Mouse (Mus musculus) hindbrain, embryonic 13.5 days (tissue): Measurements from ENCODE around the gene Tuba1b. TPM values are rescaled to one million over a fixed set of nuclear protein-coding genes. Genes with fewer than 3 reads are reported as not detected.

Experiments
- ATAC-seq: fragments of 200-750 bp; cut with Nextera tagmentation; 2 replicates; pipeline ENCODE4 v1.8.0; 2017; ENCODE audit warnings: moderate TSS enrichment; ENCODE audit not compliant: low FRiP score
- H3K27ac ChIP-seq: fragments of 300-500 bp; sonication (generic); 2 replicates; pipeline ENCODE4 v1.5.1; 2015; ENCODE audit warnings: inconsistent platforms, mild to moderate bottlenecking, moderate library complexity
- H3K27me3 ChIP-seq: fragments of 300-500 bp; sonication (generic); 2 replicates; pipeline ENCODE4 v1.6.1; 2015; ENCODE audit warnings: mild to moderate bottlenecking, inconsistent platforms
- H3K36me3 ChIP-seq: fragments of 300-500 bp; sonication (generic); 2 replicates; pipeline ENCODE4 v1.6.1; 2015; ENCODE audit warnings: mild to moderate bottlenecking, inconsistent platforms
- H3K4me1 ChIP-seq: fragments of 300-500 bp; sonication (generic); replicated peaks from 2 replicates; pipeline ENCODE4 v1.6.1; 2015; ENCODE audit warnings: inconsistent platforms
- H3K4me2 ChIP-seq: fragments of 300-500 bp; sonication (generic); 2 replicates; pipeline ENCODE4 v1.6.1; 2015; ENCODE audit warnings: inconsistent platforms, mild to moderate bottlenecking, moderate library complexity
- H3K4me3 ChIP-seq: fragments of 300-500 bp; sonication (generic); 2 replicates; pipeline ENCODE4 v1.5.1; 2015; ENCODE audit warnings: mild to moderate bottlenecking, inconsistent platforms
- H3K9ac ChIP-seq: fragments of 300-500 bp; sonication (generic); 2 replicates; pipeline ENCODE4 v1.6.1; 2015; ENCODE audit warnings: mild to moderate bottlenecking, inconsistent platforms
- H3K9me3 ChIP-seq: fragments of 300-500 bp; sonication (generic); 2 replicates; pipeline ENCODE4 v1.6.1; 2016; ENCODE audit warnings: inconsistent platforms
- WGBS: fragments of 180-500 bp; shearing (Covaris S2); methylation state at CpG from one replicate; pipeline ENCODE4 v1.1.7; 2015; 5-methylcytosine and 5-hydroxymethylcytosine counted together
- polyA plus RNA-seq: library from polyadenylated mRNA; unstranded; fragments of >200 nt; fragmentation: Nextera tagmentation; extraction: Ambion mirVana; gene quantifications from 2 replicates; pipeline ENCODE4 v1.2.1, GENCODE M21; 2015

Tuba1b gene
- polyA plus RNA-seq, 1 experiment from 2014 or later = 1,016 TPM

DNA sequence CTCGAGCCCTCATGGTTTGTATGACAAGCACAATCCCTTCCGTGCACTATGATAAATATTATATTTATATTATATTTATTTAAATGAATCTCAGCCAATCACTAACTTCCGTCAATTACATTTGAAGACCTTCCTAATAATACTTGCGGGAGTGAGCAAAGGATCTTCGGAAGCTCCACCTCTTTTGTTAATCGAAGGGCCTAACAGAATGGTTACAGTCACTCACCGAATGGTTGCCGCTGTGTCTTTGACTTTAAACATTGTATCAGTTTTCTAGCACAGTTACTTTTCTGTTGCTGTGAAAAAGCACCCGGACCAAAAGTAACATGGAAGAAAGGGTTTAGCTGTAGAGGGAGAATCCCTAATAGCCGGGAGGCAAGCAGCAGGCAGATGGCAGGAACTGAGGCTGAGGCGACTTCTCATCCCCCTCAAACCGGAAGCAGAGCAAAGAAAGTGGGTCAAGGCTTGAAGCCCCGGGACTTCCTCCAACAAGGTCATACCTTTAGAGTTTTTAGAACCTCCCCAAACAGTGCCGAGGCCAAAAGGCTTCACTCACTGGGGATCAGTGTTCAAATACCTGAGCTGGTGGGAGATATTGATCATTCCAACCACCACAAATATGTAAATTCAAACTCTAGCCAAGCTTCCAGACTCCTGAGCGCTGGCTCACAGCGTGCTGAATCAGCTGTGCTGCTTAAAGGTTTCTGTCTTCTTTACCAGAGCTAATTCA lies 35.2 kb upstream of the Tuba1b start:
- no peaks in the 10 kb centered on the region for H3K36me3 ChIP-seq
- no peak for ATAC-seq
- 5% methylated on average over 16 of the region's 16 CpGs for WGBS
- no peaks in the 10 kb centered on the region for H3K9me3 ChIP-seq
- H3K4me3 ChIP-seq = peak overlapping the region; percentile 19
- peak overlapping the region; percentile 61 for H3K9ac ChIP-seq
- no peaks in the 10 kb centered on the region for H3K27me3 ChIP-seq
- peak overlapping the region; percentile 95 for H3K27ac ChIP-seq
- H3K4me2 ChIP-seq = peak overlapping the region; percentile 56
- peaks cover 68% of the 10 kb centered on the region for H3K4me1 ChIP-seq

DNA sequence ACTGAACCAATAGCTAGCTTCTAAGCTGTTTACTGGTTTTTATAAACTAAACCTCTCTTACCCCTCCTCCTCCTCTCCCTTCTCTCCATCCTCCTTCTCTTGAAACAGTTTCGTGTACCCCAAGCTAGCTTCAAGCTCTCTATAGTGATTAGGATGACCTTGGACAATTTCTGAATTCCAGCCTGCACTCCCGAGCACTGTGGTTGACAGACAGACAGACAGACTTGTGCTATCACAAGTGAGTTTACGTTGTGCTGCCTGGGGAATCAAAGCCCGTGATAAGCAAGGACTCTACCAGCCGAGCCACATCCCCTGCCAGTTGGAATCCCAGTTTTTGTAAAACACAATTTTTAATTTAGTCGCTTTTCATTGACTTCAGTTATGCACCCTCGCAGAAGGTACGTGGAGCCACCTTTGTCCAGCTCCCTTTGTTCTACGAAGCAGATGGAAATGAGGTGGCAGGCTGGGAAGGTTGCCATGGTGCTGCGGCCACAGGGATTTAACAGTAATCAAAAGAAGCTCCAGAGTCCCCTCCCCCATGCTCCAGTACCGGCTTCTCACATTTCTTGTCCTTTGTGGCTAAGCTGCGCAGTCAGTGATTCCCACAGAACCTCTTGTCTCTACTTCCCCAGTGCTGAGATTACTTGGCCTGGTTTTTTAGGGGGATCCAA lies 34.5 kb upstream of the Tuba1b start:
- ATAC-seq = peak; percentile 80
- Histone ChIP-seq H3K4me2 (peak overlapping the region; percentile 56), H3K4me1 (peaks cover 68% of the 10 kb centered on the region), H3K9ac (peak overlapping the region; percentile 61), H3K27me3 (no peaks in the 10 kb centered on the region), H3K9me3 (peaks cover 3% of the 10 kb centered on the region; the same call in 1 of the 2 replicates), H3K27ac (peak overlapping the region; percentile 95), H3K36me3 (no peaks in the 10 kb centered on the region), H3K4me3 (0 out of 2 replicates have a peak overlapping the region, but pooled peaks have one; percentile 12)
- WGBS = 2% methylated on average over 12 of the region's 12 CpGs

DNA sequence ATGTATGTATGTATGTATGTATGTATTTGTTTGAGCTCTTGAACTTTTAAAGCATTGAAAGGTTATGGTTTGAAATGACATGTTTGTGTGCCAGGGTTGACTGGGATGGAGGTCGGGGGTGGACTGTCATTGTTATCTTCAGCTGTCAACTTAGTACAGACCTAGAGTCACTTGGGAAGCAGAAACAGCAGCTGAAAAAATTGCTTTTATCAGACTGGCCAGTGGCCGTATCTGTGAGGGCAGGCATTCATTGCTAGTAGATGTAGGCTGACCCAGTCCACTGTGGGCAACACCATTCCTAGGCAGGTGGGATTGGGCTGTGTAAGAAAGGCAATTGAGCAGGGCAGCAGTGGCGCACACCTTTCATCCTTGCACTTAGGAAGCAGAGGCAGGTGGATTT lies 25.2 kb upstream of the Tuba1b start:
- peaks cover 5% of the 10 kb centered on the region for H3K4me1 ChIP-seq
- no peaks in the 10 kb centered on the region for H3K27me3 ChIP-seq
- H3K36me3 ChIP-seq = no peaks in the 10 kb centered on the region
- H3K9ac ChIP-seq = no peak overlapping the region
- peaks cover 5% of the 10 kb centered on the region; the same call in 1 of the 2 replicates for H3K9me3 ChIP-seq
- no peak overlapping the region for H3K4me2 ChIP-seq
- H3K4me3 ChIP-seq = no peak overlapping the region
- no peak overlapping the region for H3K27ac ChIP-seq
- WGBS = 80% methylated on average over 3 of the region's 3 CpGs
- no peak for ATAC-seq

DNA sequence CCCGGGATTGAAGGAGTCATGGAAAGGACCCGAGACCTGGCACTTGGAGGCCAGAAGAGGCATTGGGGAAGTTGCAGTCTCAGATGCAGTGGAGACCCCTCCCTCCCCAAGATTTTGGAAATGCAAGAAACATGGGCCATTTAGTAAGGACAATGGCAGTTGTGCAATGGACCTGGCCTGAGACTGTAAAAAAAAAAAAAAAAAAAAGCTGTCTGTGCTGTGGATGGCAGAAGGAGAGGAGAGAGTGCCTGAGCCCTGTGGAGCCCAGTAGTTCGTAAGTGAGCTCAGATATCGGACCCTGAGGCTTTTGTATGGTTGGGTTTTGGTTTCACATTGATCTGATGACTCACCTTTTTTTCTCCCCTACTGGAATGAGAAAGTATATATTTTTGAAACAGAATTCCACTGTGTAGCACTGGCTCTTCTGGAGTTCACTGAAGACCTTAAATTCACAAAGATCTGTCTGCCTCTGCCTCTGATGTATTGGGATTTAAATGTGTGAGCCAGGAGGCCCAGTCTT lies 24.6 kb upstream of the Tuba1b start:
- 88% methylated on average over 4 of the region's 4 CpGs for WGBS
- no peaks in the 10 kb centered on the region for H3K27me3 ChIP-seq
- no peak overlapping the region for H3K4me2 ChIP-seq
- H3K4me3 ChIP-seq = no peak overlapping the region
- H3K9ac ChIP-seq = no peak overlapping the region
- peaks cover 5% of the 10 kb centered on the region for H3K4me1 ChIP-seq
- H3K9me3 ChIP-seq = peaks cover 3% of the 10 kb centered on the region; the same call in 1 of the 2 replicates
- no peak for ATAC-seq
- no peak overlapping the region for H3K27ac ChIP-seq
- H3K36me3 ChIP-seq = no peaks in the 10 kb centered on the region

DNA sequence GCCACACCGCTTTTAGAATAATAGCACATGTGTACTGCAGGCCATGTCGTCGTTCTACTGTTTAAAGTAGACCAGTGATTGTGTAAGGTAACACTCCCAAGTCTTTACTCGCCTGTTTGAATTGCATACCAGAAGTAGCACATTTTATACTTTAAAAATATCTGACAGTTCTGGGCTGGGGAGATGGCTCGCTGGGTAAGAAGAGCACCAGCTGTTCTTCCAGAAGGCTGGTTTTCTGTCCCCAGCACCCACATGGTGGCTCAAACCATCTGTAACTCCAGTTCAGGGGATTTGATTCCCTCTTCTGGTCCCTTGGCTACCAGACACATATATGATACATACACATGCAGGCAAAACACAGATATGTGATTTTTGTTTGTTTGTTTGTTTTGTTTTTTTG lies 23.1 kb upstream of the Tuba1b start:
- Histone ChIP-seq H3K4me1 (peaks cover 5% of the 10 kb centered on the region), H3K4me2 (no peak overlapping the region), H3K9ac (no peak overlapping the region), H3K27me3 (no peaks in the 10 kb centered on the region), H3K36me3 (no peaks in the 10 kb centered on the region), H3K4me3 (no peak overlapping the region), H3K27ac (no peak overlapping the region), H3K9me3 (no peaks in the 10 kb centered on the region)
- 87% methylated on average over 5 of the region's 5 CpGs for WGBS
- ATAC-seq = no peak

DNA sequence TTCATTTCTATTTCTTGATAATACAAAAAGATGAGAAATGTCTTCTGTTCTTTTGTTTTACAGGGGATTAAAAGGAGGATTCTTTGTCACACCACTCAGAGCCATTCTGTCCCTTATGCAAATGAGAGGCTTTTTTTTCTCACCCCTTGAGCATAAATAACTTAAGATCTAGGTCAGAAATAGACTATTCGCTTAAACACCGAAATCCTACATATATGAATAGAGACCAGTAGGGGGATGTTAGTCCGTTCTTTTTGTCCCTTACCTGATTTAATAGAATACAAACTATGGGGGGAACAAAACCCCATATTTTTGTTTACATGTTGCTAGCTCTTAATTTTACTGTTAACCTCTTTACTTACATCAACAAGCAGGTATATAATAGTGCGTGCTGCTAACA lies 21.6 kb upstream of the Tuba1b start:
- Histone ChIP-seq H3K4me3 (peak overlapping the region; percentile 81; the same call in 1 of the 2 replicates), H3K27ac (peak overlapping the region; percentile 99), H3K4me1 (peaks cover 5% of the 10 kb centered on the region), H3K27me3 (no peaks in the 10 kb centered on the region), H3K9ac (peak overlapping the region; percentile 92), H3K9me3 (no peaks in the 10 kb centered on the region), H3K36me3 (peaks cover 2% of the 10 kb centered on the region), H3K4me2 (peak overlapping the region; percentile 80)
- no peak for ATAC-seq
- WGBS = 59% methylated on average over 4 of the region's 4 CpGs

DNA sequence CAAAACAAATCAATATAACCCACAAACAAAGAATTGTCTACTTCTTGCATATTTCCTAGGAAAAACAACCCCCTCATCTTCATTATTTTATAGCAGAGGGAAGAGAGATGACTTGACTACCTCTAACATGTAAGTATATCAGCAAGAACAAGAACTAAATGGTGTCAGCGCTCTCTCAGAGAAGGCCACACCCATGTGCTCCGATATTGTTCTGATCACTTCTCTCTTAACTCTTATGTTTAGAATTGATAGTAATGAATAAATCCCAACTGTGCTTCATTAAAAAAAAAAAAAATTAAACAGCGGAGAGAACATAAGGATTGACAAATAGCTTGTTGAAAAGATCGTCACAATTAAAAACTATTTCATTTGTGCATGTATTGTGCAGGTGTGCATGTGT lies 21.0 kb upstream of the Tuba1b start:
- peaks cover 4% of the 10 kb centered on the region for H3K36me3 ChIP-seq
- peak overlapping the region; percentile 92 for H3K9ac ChIP-seq
- peak overlapping the region; percentile 81 for H3K4me3 ChIP-seq
- H3K4me1 ChIP-seq = peaks cover 5% of the 10 kb centered on the region
- no peaks in the 10 kb centered on the region for H3K9me3 ChIP-seq
- WGBS = 37% methylated on average over 4 of the region's 4 CpGs
- H3K4me2 ChIP-seq = peak overlapping the region; percentile 80
- no peak for ATAC-seq
- H3K27ac ChIP-seq = peak overlapping the region; percentile 99
- H3K27me3 ChIP-seq = no peaks in the 10 kb centered on the region

DNA sequence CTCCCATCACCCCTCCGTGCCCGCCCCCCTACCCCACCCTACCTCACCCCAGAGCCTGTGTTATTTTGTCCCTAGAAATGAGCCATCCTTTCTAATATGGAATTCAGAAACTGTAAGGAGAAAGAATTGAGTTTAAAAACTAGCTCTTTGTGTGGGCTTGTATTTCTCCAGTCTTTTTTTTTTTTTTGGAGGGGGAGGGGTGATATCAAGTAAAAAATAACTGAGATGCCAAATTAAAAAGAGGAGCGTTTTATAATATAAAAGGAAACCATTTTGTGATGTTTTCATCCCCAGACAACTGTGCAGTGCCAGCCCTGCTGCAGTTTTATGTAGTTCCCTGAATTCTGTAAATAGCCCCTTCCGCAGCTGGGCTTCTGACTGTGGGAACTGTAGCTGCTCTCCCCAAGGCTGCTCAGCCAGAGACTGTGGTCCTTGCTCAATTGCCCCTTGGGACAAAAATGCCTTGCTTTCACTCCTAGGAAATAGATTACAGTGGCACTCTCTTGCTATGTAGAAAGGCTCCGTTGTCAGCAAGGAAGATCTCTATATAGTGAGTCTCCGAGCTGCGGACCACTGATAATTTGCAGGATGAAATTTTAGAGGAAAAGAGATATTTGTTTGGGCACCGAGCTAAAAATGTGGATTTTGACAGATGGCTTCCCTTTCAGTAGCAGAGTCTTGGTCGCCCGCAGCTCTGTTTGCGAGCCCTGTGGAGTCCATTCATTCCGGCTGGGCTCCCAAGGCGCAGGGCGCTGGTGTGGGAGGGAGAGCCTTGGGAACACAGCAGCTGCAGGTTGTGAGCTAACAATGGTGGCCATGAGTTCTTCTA lies 20.3 kb upstream of the Tuba1b start:
- H3K4me3 ChIP-seq = peak overlapping the region; percentile 81
- no peaks in the 10 kb centered on the region for H3K9me3 ChIP-seq
- H3K9ac ChIP-seq = peak overlapping the region; percentile 92
- peak overlapping the region; percentile 99 for H3K27ac ChIP-seq
- H3K4me2 ChIP-seq = peak overlapping the region; percentile 80
- no peak for ATAC-seq
- peaks cover 7% of the 10 kb centered on the region for H3K4me1 ChIP-seq
- peaks cover 6% of the 10 kb centered on the region for H3K36me3 ChIP-seq
- no peaks in the 10 kb centered on the region for H3K27me3 ChIP-seq
- WGBS = 4% methylated on average over 14 of the region's 14 CpGs

DNA sequence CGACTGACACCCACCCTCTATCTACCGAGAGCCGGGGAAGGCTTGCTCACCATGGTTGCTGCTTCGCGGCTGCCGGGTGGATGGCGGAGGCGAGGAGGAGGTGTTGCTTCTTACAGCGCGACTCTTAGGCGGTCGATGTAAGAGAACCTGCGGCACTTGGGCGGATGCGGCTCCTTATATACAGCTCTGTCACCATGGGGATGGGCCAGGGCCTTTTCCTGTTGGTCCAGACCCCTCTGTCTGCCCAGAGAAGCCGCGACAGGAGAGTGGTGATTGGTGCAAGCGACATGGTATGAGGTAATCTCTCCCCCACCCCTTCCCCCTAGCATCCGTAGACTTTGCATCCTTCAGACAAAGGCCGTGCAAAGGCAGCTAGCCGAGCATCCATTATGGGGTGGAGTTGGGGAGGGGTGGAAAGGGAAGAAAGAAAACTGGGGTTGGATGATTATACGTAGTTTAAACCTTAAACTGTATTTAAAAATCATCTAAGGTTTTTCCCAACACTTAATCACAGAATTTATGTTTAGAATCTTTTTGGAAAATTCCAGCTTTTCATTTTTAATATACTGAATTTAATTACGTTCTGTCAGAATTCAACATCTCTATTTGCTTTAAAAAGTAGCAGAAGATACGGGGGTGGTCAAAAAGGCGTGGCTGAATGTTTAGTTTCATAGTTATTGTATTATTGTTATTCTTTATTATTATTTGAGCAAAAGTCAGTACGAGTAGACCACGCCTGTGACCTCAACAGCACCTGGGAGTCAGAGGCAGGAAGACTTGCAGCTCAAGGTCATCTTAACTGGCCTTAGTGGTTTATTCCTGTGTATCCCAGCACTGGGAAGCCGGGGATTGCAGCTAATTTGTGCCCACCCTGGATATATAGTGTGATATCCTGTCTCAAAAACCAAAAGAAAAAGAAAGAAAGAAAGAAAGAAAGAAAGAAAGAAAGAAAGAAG lies 19.3 kb upstream of the Tuba1b start, which contains the start of the genes Gm49450 and Tuba1a:
Gene Gm49450, minus strand, starts transcription at position 151 of the 956 bp plus-strand sequence.
Gene Tuba1a, minus strand, starts transcription at position 303 of the 956 bp plus-strand sequence.
- H3K4me3 ChIP-seq = peak within 1 kb of the TSS; percentile 81
- H3K27me3 ChIP-seq = no peaks in the 10 kb centered on the region
- peak within 1 kb of the TSS; percentile 100 for H3K9ac ChIP-seq
- H3K4me2 ChIP-seq = peak within 1 kb of the TSS; percentile 80
- peak within 1 kb of the TSS; percentile 99 for H3K27ac ChIP-seq
- H3K4me1 ChIP-seq = peaks cover 16% of the 10 kb centered on the region
- 2% methylated on average over 28 of the region's 28 CpGs for WGBS
- peak; percentile 99 for ATAC-seq
- no peaks in the 10 kb centered on the region for H3K9me3 ChIP-seq
- peaks cover 15% of the 10 kb centered on the region for H3K36me3 ChIP-seq

DNA sequence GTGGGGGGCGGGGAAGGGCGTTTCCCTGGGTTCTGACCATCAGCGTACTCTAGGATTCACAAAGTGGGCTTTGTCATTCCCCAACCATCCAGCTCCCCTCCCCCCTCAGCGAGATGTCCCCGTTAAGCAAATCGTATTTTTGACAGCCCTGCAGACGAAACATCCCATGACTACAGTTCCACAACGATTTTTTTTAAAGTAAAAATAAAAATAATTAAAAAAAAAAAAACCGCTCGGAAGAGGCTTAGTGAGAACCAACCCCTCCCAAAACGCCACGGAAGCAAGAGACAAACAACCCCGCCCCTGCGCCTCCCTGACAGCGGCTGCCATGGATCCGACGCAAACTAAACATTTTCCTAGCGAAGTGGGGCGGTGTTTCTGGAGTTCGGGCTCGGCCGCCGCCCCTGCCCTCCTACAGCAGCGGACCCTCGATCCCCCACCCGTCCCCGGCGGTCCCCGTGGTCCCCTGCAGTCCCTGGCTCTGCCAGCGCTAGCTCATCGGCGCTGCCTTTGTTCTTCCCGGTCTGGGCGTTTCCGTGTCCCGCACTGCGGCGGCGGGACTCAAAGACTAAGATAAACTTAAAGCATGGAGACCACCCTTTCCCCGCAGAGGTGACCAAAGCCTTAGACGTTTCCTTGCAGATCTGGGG lies 18.5 kb upstream of the Tuba1b start:
- Histone ChIP-seq H3K9me3 (no peaks in the 10 kb centered on the region), H3K9ac (peak overlapping the region; percentile 100), H3K4me1 (peaks cover 23% of the 10 kb centered on the region), H3K27ac (peak overlapping the region; percentile 99), H3K4me3 (peak overlapping the region; percentile 81), H3K4me2 (0 out of 2 replicates have a peak overlapping the region, but pooled peaks have one; percentile 68), H3K27me3 (no peaks in the 10 kb centered on the region), H3K36me3 (peaks cover 15% of the 10 kb centered on the region)
- peak; percentile 55 for ATAC-seq
- under 1% methylated on average over 41 of the region's 41 CpGs for WGBS
